ENCODE assay signal across 8 mouse cellular contexts in the genomic region with DNA sequence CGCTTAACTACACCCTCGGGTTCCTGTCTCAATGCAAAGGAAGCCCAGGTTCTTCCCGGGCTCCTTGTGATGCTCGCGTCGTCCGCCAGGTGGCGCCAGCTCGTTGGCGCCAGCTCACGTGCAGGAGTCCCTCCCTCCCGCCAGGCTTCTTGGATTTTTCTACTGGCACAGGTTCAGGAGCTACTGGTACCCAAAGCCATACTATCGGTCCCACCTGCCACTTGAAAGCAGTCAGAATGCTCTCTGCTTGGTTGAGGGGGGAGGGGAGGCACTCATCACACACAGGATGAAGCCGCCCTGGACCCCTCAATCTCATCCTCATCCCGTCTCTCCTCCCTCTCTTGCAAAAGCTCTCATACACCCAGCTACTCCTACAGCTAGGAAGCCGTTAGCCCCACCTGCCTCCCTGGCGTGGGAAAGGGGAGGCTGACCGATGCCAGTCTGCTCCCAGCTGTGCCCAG. TPM values are rescaled to one million over a fixed set of nuclear protein-coding genes. Genes with fewer than 3 reads are reported as not detected.
DNase-seq lines count a peak whose midpoint lies in the region; ATAC-seq lines count a peak whose summit lies in the region.

No protein-coding gene starts in this region.

- 0 out of 2 replicates have a peak overlapping the region, but pooled peaks have one; percentile 3 for H3K4me3 ChIP-seq in hindbrain, embryonic 16.5 days (ENCODE audit: low read length)

- H3K9ac ChIP-seq in hindbrain, embryonic 16.5 days (ENCODE audit: low read depth, low read length) = peak overlapping the region; percentile 47

- no peak overlapping the region for H3K27ac ChIP-seq in hindbrain, embryonic 16.5 days (ENCODE audit: low read depth, low read length)

- H3K9me3 ChIP-seq in hindbrain, embryonic 16.5 days (ENCODE audit: control insufficient read depth, low read length) = no peaks in the 10 kb centered on the region

- H3K27me3 ChIP-seq in hindbrain, embryonic 16.5 days (replicated peaks; ENCODE audit: control insufficient read depth, insufficient read depth, low read length) = 0 out of 2 replicates have a peak, but pooled peaks cover 2% of the 10 kb centered on the region

- DNase-seq in R1 (ENCODE audit: low read depth, low spot score) = peak; percentile 86
- peak; percentile 71 for DNase-seq in cerebellum, adult 8-10 months
- DNase-seq in frontal cortex, postnatal 10 days (ENCODE audit: low spot score in 2 of 2) = peak; percentile 54 to 72
- peak; percentile 64 to 67 for DNase-seq in left cerebral cortex, adult 8-10 months (ENCODE audit: low spot score in 2 of 2)
- DNase-seq in right cerebral cortex, postnatal 4 days = peak; percentile 87

- no peaks in the 10 kb centered on the region for H3K36me3 ChIP-seq in hindbrain, embryonic 16.5 days (ENCODE audit: control insufficient read depth, insufficient read depth, low read length)

- H3K4me1 ChIP-seq in hindbrain, embryonic 16.5 days (ENCODE audit: control insufficient read depth, insufficient read depth, low read depth, low read length) = peaks cover 10% of the 10 kb centered on the region

- H3K4me2 ChIP-seq in hindbrain, embryonic 16.5 days (ENCODE audit: low read length) = peak overlapping the region; percentile 47

- peak; percentile 41; the same call in 1 of the 2 replicates for ATAC-seq in hindbrain, embryonic 16.5 days
- ATAC-seq in megakaryocyte-erythroid progenitor cell, adult 5-6 weeks (replicated peaks; ENCODE audit: low FRiP score, low TSS enrichment, poor library complexity, severe bottlenecking) = peak; percentile 55
- ATAC-seq in activated CD4-positive, CD25-positive, alpha-beta regulatory T cell, adult 4 months = no peak

- 5% methylated on average over 18 of the region's 18 CpGs for WGBS in hindbrain, embryonic 16.5 days

RNA-seq across cellular contexts. Expression of a gene that starts 21.8 kb away (rescaled TPM):
- not detected in 2 replicates for polyA plus RNA-seq in hindbrain, embryonic 16.5 days (2015; fragmentation: Nextera tagmentation; extraction: Ambion mirVana)
- total RNA-seq in left cerebral cortex, adult 8-10 months (2022) = 1 to 10 TPM in 3 of 4 experiments, under 1 TPM in 1; 0.91 to 1.4 (median 1.1) TPM
- not detected in 2 replicates for total RNA-seq in megakaryocyte-erythroid progenitor cell, adult 5-6 weeks (2014; fragmentation: Nextera tagmentation)
- total RNA-seq in megakaryocyte-erythroid progenitor cell, adult 5-6 weeks (2017) = not detected in 2 replicates
- polyA plus RNA-seq in activated CD4-positive, CD25-positive, alpha-beta regulatory T cell, adult 4 months (2017; shearing (Covaris generic)) = not detected

RNA-seq across cellular contexts. Expression of a gene that starts 35.2 kb away (rescaled TPM):
- polyA plus RNA-seq in hindbrain, embryonic 16.5 days (2015; fragmentation: Nextera tagmentation; extraction: Ambion mirVana) = 2.4 TPM in 2 replicates
- total RNA-seq in left cerebral cortex, adult 8-10 months (2022) = 10 to 100 TPM; 10.5 to 12.1 (median 10.8) TPM
- total RNA-seq in megakaryocyte-erythroid progenitor cell, adult 5-6 weeks (2014; fragmentation: Nextera tagmentation) = 0.20 and 0.33 TPM in 2 replicates
- total RNA-seq in megakaryocyte-erythroid progenitor cell, adult 5-6 weeks (2017) = 0.23 and 0.66 TPM in 2 replicates
- 1 to 10 TPM; 1.5 to 1.6 TPM for polyA plus RNA-seq in activated CD4-positive, CD25-positive, alpha-beta regulatory T cell, adult 4 months (2017; shearing (Covaris generic))

Comparison
In these comparisons a context has a peak if more than half of its experiments do, and no peak if none do; other contexts are left out.
1. RNA of a gene that starts 35.2 kb away (total RNA-seq): 10.5 to 12.1 TPM in left cerebral cortex, adult 8-10 months; 0.20 to 0.66 TPM in megakaryocyte-erythroid progenitor cell, adult 5-6 weeks; every median in the first group is over 4 times any median in the second.
2. Peak in every context shown above with its lines, with median percentiles within 50 percentile points of each other: DNase-seq.